Mouse (Mus musculus) brain, adult 10 weeks (tissue): Measurements from ENCODE around the gene Slc2a6. TPM values are rescaled to one million over a fixed set of nuclear protein-coding genes. Genes with fewer than 3 reads are reported as not detected.

Experiments
- polyA plus RNA-seq: library from polyadenylated mRNA; stranded (reverse); fragments of 350-450 nt; fragmentation: Illumina TruSeq; extraction: RNeasy Lipid Tissue Mini Kit (QIAGEN cat#74804); gene quantifications from one replicate; pipeline ENCODE4 v1.2.3, GENCODE M21; 2015; ENCODE audit warnings: low read depth, low replicate concordance

The Slc2a6 gene
- 21.4 TPM for polyA plus RNA-seq

GRCm38 (mm10) chr2:27027618-27028436 is at the start of gene Slc2a6:
Gene Slc2a6, minus strand, starts transcription at chr2:27027998.

GRCm38 (mm10) chr2:27071978-27072377 is 44.2 kb upstream of the Slc2a6 start, which contains the start of gene Mymk:
Gene Mymk, minus strand, starts transcription at chr2:27072179.

GRCm38 (mm10) chr2:27009714-27010244 is 18.0 kb downstream of the Slc2a6 start, which contains the start of gene Cacfd1:
Gene Cacfd1, plus strand, starts transcription at chr2:27009926.

GRCm38 (mm10) chr2:26973116-26973515 is 54.7 kb downstream of the Slc2a6 start, which contains the start of gene Adamts13:
Gene Adamts13, plus strand, starts transcription at chr2:26973416.

Other genes starting within 250 kb of the Slc2a6 start
- not detected for gene Abo, start 163.0 kb downstream of the Slc2a6 start, polyA plus RNA-seq
- gene Surf6, start 125.1 kb downstream of the Slc2a6 start, polyA plus RNA-seq, result 20.5 TPM
- 54.1 TPM for gene Med22, start 117.3 kb downstream of the Slc2a6 start, polyA plus RNA-seq
- gene Rpl7a, start 117.2 kb downstream of the Slc2a6 start, polyA plus RNA-seq, result 866 TPM
- 68.7 TPM for gene Surf2, start 111.6 kb downstream of the Slc2a6 start, polyA plus RNA-seq
- gene Surf1, start 111.5 kb downstream of the Slc2a6 start, polyA plus RNA-seq, result 161 TPM
- 51.1 TPM for gene Surf4, start 94.1 kb downstream of the Slc2a6 start, polyA plus RNA-seq
- not detected for gene Stkld1, start 94.0 kb downstream of the Slc2a6 start, polyA plus RNA-seq
- gene Rexo4, start 63.6 kb downstream of the Slc2a6 start, polyA plus RNA-seq, result 66.6 TPM
- gene Adamts13, start 54.6 kb downstream of the Slc2a6 start, polyA plus RNA-seq, result 4.2 TPM
- 44.5 TPM for gene Cacfd1, start 18.1 kb downstream of the Slc2a6 start, polyA plus RNA-seq
- not detected for gene Mymk, start 44.2 kb upstream of the Slc2a6 start, polyA plus RNA-seq
- 16.1 TPM for gene Adamtsl2, start 51.4 kb upstream of the Slc2a6 start, polyA plus RNA-seq
- gene Fam163b, start 114.5 kb upstream of the Slc2a6 start, polyA plus RNA-seq, result 85.0 TPM
- 0.40 TPM for gene Dbh, start 137.2 kb upstream of the Slc2a6 start, polyA plus RNA-seq
- gene Sardh, start 220.3 kb upstream of the Slc2a6 start, polyA plus RNA-seq, result 8.9 TPM